Mouse (Mus musculus): ENCODE measurements around the gene Sp6. TPM values are rescaled to one million over a fixed set of nuclear protein-coding genes. Genes with fewer than 3 reads are reported as not detected.

Gene Sp6
- polyA plus RNA-seq, 1 experiment, result 8.5 TPM

DNA sequence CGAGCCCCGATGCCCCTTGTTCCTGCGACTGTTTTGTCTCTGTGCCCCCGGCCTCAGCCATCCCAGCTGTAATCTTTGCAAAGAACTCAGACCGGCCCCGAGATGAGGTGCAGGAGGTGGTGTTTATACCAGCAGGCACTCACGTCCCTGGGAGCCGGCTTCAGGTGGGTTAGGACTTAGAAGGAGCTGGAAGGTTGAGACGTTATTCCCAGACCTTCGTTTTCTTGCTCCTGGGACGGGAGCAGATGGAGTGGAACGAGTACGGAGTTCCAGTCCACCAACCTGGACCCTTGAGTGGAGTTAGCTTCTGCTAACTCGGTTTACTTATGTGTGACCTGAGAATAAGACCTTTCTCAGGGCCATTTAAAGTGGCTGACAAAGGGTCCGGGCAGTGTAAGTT, 17.2 kb downstream of the Sp6 start:
- TF ChIP-seq POLR2A (IDR thresholded peaks at IDR 0.05; ENCODE audit: borderline replicate concordance, extremely low read depth, low read depth, low read length), result no peak
- no peak for TF ChIP-seq CTCF (IDR thresholded peaks at IDR 0.05; ENCODE audit: insufficient read depth, low read length)
- DNase-seq, result no peak
- 18% methylated on average over 15 of the region's 15 CpGs for WGBS
- Histone ChIP-seq H3K4me3 (replicated peaks; ENCODE audit: extremely low read depth, low read depth, low read length) (peak overlapping the region; percentile 93), H3K4me1 (ENCODE audit: control insufficient read depth, insufficient read depth, low read length) (peaks cover 7% of the 10 kb centered on the region; the same call in 1 of the 2 replicates)

GRCm38 (mm10) chr11:97031977-97032376, 18.8 kb downstream of the Sp6 start:
- DNase-seq, result no peak
- Histone ChIP-seq H3K4me1 (ENCODE audit: control insufficient read depth, insufficient read depth, low read length) (peaks cover 5% of the 10 kb centered on the region; the same call in 1 of the 2 replicates), H3K4me3 (replicated peaks; ENCODE audit: extremely low read depth, low read depth, low read length) (no peak overlapping the region)
- TF ChIP-seq CTCF (IDR thresholded peaks at IDR 0.05; ENCODE audit: insufficient read depth, low read length), result no peak
- TF ChIP-seq POLR2A (IDR thresholded peaks at IDR 0.05; ENCODE audit: borderline replicate concordance, extremely low read depth, low read depth, low read length), result no peak
- 81% methylated on average over 12 of the region's 12 CpGs for WGBS

DNA sequence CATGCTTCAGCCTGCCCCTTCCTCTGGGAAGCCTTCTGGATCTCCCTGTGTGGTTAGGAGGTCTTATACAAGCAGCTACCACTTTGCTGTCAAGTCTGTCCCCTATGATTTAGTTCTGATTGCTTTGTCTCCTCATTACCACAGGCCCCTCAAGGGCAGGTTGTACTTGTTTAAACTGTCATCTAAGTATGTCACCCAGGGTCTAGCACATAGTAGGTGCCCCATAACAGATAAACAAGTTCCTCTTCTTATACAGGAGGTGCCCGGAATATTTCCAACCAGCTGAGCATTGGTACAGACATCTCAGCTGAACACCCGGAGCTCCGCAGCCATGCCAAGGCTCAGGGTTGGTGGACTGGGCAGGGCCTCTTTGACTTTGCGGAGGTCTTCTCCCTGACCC, 19.3 kb downstream of the Sp6 start:
- peaks cover 5% of the 10 kb centered on the region; the same call in 1 of the 2 replicates for H3K4me1 ChIP-seq (ENCODE audit: control insufficient read depth, insufficient read depth, low read length)
- DNase-seq, result no peak
- TF ChIP-seq CTCF (IDR thresholded peaks at IDR 0.05; ENCODE audit: insufficient read depth, low read length), result no peak
- no peak overlapping the region for H3K4me3 ChIP-seq (replicated peaks; ENCODE audit: extremely low read depth, low read depth, low read length)
- WGBS, result 94% methylated on average over 4 of the region's 4 CpGs

DNA sequence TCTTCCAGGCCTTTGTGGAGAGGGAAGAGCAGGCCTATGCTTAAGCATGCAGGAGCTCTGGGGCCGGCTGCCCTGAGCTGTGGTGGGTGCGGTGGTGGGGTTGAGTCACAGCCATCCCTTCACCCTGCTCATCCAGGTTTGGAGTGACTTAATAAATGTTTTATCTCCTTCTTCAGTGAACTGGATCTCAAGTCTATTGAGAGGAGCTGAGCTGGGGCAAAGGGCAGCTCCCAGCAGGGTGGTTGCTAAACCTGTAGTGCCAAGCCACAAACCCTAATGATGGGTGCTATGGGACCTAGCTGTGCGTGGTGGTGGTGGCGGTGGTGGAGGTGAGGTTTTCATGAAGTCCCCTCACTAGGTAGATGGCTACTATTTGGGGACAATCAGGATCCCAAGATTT, 20.6 kb downstream of the Sp6 start:
- no peak for DNase-seq
- no peak overlapping the region for H3K4me3 ChIP-seq (replicated peaks; ENCODE audit: extremely low read depth, low read depth, low read length)
- H3K4me1 ChIP-seq (ENCODE audit: control insufficient read depth, insufficient read depth, low read length), result peaks cover 5% of the 10 kb centered on the region; the same call in 1 of the 2 replicates
- 88% methylated on average over 4 of the region's 4 CpGs for WGBS
- TF ChIP-seq CTCF (IDR thresholded peaks at IDR 0.05; ENCODE audit: insufficient read depth, low read length) (no peak), POLR2A (IDR thresholded peaks at IDR 0.05; ENCODE audit: borderline replicate concordance, extremely low read depth, low read depth, low read length) (no peak)

- H3K4me3 ChIP-seq (replicated peaks; ENCODE audit: extremely low read depth, low read depth, low read length), result no peak overlapping the region
- no peak for DNase-seq
- no peak for TF ChIP-seq POLR2A (IDR thresholded peaks at IDR 0.05; ENCODE audit: borderline replicate concordance, extremely low read depth, low read depth, low read length)
- no peak for TF ChIP-seq CTCF (IDR thresholded peaks at IDR 0.05; ENCODE audit: insufficient read depth, low read length)
- H3K4me1 ChIP-seq (ENCODE audit: control insufficient read depth, insufficient read depth, low read length), result peaks cover 2% of the 10 kb centered on the region; the same call in 1 of the 2 replicates
- WGBS, result 81% methylated on average over 5 of the region's 5 CpGs
Observed at GRCm38 (mm10) chr11:97036141-97036540, 22.9 kb downstream of the Sp6 start.

DNA sequence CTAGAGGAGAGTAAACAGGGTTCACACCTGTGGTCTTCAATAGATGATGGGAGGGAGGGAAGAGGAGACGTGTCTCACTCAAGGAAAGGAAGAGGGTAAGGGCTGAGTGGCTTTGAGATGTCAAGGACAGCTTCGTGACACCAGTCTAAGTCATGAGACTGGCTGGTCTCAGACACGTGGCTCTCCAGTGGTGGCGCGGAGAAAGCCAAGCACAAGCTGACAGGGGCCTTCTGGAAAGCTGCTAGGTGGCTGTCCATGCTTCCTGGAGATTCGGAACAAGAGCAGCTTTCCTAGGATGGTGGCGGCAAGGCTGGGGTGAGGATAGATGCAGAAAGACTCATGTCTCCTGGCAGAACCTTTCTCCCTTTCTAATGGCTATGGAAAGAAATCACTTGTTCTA, 25.7 kb downstream of the Sp6 start:
- 56% methylated on average over 7 of the region's 7 CpGs for WGBS
- H3K4me1 ChIP-seq (ENCODE audit: control insufficient read depth, insufficient read depth, low read length), result peaks cover 4% of the 10 kb centered on the region
- DNase-seq, result no peak
- H3K4me3 ChIP-seq (replicated peaks; ENCODE audit: extremely low read depth, low read depth, low read length), result no peak overlapping the region
- TF ChIP-seq POLR2A (IDR thresholded peaks at IDR 0.05; ENCODE audit: borderline replicate concordance, extremely low read depth, low read depth, low read length) (no peak), CTCF (IDR thresholded peaks at IDR 0.05; ENCODE audit: insufficient read depth, low read length) (no peak)

- no peak overlapping the region for H3K4me3 ChIP-seq (replicated peaks; ENCODE audit: extremely low read depth, low read depth, low read length)
- 37% methylated on average over 12 of the region's 12 CpGs for WGBS
- TF ChIP-seq POLR2A (IDR thresholded peaks at IDR 0.05; ENCODE audit: borderline replicate concordance, extremely low read depth, low read depth, low read length), result no peak
- TF ChIP-seq CTCF (IDR thresholded peaks at IDR 0.05; ENCODE audit: insufficient read depth, low read length), result no peak
Observed at GRCm38 (mm10) chr11:97040301-97041021, 27.3 kb downstream of the Sp6 start.

DNA sequence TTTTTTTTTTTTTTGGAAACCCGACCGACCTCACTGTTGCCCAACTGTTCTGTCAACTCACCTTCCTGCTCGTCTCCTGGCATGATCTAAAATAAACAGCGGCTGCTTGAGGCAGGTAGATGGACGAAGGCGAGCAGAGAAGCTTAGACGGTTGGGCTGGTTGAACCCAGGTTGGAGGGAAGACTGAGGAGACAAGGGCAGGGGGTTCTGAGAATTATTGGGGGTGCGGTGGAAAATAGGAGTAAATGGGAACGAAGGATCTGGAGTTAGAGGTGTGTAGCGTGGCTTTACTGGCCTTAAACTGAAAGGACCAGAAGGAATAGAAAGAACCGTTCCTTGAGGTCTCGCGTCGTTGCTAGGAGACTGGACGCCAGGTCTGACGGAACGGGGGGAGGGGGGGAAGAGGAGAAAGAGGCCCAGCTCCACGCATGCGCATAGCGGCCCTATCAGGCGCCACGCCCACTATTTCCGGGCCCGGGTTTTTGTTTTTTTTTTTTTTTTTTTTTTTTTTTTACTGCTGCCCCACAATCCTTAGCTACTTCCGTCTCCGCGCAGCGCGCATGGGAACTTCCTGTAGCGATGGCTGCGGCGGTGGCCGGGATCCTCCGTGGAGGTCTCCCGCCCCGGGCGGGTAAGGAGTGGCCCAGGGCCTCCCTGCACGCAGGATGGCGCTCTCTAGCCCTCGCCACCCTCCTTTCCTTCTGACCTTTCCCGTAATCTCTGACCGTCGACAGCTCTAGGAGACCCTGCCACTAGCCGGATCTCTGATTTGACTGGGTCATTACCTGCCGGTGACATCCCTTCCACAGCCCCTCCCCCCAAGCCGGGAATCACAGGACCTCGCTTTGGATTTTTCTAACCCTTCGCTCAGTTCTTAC, 28.1 kb downstream of the Sp6 start, which contains the start of the genes Lrrc46 and Mrpl10:
Gene Lrrc46 (minus strand): TSS at position 386 of the 878 bp plus-strand sequence.
Gene Mrpl10 (plus strand): TSS at position 539 of the 878 bp plus-strand sequence.
- TF ChIP-seq POLR2A (IDR thresholded peaks at IDR 0.05; ENCODE audit: borderline replicate concordance, extremely low read depth, low read depth, low read length) (peak; percentile 82; the same call in 1 of the 2 replicates), CTCF (IDR thresholded peaks at IDR 0.05; ENCODE audit: insufficient read depth, low read length) (no peak)
- peak; percentile 85 for DNase-seq
- Histone ChIP-seq H3K4me1 (ENCODE audit: control insufficient read depth, insufficient read depth, low read length) (peaks cover 4% of the 10 kb centered on the region), H3K4me3 (replicated peaks; ENCODE audit: extremely low read depth, low read depth, low read length) (peak within 1 kb of the TSS; percentile 97)
- under 1% methylated on average over 48 of the region's 48 CpGs for WGBS

More at GRCm38 (mm10) chr11:97040301-97041021, 27.3 kb downstream of the Sp6 start:
- peaks cover 4% of the 10 kb centered on the region for H3K4me1 ChIP-seq (ENCODE audit: control insufficient read depth, insufficient read depth, low read length)
- no peak for DNase-seq

- no peak for TF ChIP-seq POLR2A (IDR thresholded peaks at IDR 0.05; ENCODE audit: borderline replicate concordance, extremely low read depth, low read depth, low read length)
- no peak for TF ChIP-seq CTCF (IDR thresholded peaks at IDR 0.05; ENCODE audit: insufficient read depth, low read length)
- WGBS, result 92% methylated on average over 8 of the region's 8 CpGs
- no peak for DNase-seq
- no peak overlapping the region for H3K4me3 ChIP-seq (replicated peaks; ENCODE audit: extremely low read depth, low read depth, low read length)
- peaks cover 4% of the 10 kb centered on the region for H3K4me1 ChIP-seq (ENCODE audit: control insufficient read depth, insufficient read depth, low read length)
Observed at GRCm38 (mm10) chr11:97044902-97045301, 31.7 kb downstream of the Sp6 start.
